Mouse (Mus musculus) midbrain, embryonic 14.5 days (tissue): Measurements from ENCODE around the gene Il12rb2. TPM values are rescaled to one million over a fixed set of nuclear protein-coding genes. Genes with fewer than 3 reads are reported as not detected.
A peak's percentile ranks its signal among the peaks of the same experiment; 100 is the strongest.

Experiments used
- ATAC-seq: fragments of 200-750 bp; cut with Nextera tagmentation; 2 replicates; pipeline ENCODE4 v1.8.0; 2017; ENCODE audit warnings: moderate number of reproducible peaks, moderate library complexity; ENCODE audit not compliant: low FRiP score, low TSS enrichment
- DNase-seq: peaks from one replicate; pipeline ENCODE4 v3.0.0-alpha.2; 2015
- H3K27ac ChIP-seq: fragments of 300-500 bp; sonication (generic); replicated peaks from 2 replicates; pipeline ENCODE4 v1.5.1; 2014; ENCODE audit warnings: mild to moderate bottlenecking, low read depth, low read length, moderate library complexity
- H3K27me3 ChIP-seq: fragments of 300-500 bp; sonication (generic); 2 replicates; pipeline ENCODE4 v1.6.1; 2014; ENCODE audit warnings: low read length, control low read depth, mixed read lengths; ENCODE audit not compliant: control insufficient read depth, insufficient read depth
- H3K36me3 ChIP-seq: fragments of 300-500 bp; sonication (generic); 2 replicates; pipeline ENCODE4 v1.6.1; 2014; ENCODE audit warnings: low read length, control low read depth; ENCODE audit not compliant: control insufficient read depth, insufficient read depth
- H3K4me1 ChIP-seq: fragments of 300-500 bp; sonication (generic); 2 replicates; pipeline ENCODE4 v1.6.1; 2014; ENCODE audit warnings: mild to moderate bottlenecking, antibody characterized with exemption, low read length, control low read depth; ENCODE audit not compliant: control insufficient read depth, insufficient read depth
- H3K4me2 ChIP-seq: fragments of 300-500 bp; sonication (generic); 2 replicates; pipeline ENCODE4 v1.6.1; 2014; ENCODE audit warnings: mild to moderate bottlenecking, low read length, moderate library complexity
- H3K4me3 ChIP-seq: fragments of 300-500 bp; sonication (generic); replicated peaks from 2 replicates; pipeline ENCODE4 v1.5.1; 2014; ENCODE audit warnings: low read depth, low read length
- H3K9ac ChIP-seq: fragments of 300-500 bp; sonication (generic); replicated peaks from 2 replicates; pipeline ENCODE4 v1.6.1; 2014; ENCODE audit warnings: mild to moderate bottlenecking, low read length, moderate library complexity
- H3K9me3 ChIP-seq: fragments of 300-500 bp; sonication (generic); 2 replicates; pipeline ENCODE4 v1.6.1; 2016; ENCODE audit warnings: low read length, control low read depth, mixed read lengths; ENCODE audit not compliant: control insufficient read depth
- WGBS: fragments of 180-500 bp; shearing (Covaris S2); extraction: QIAGEN DNeasy Blood & Tissue Kit; methylation state at CpG from one replicate; pipeline ENCODE4 v1.1.7; 2014; 5-methylcytosine and 5-hydroxymethylcytosine counted together
- polyA plus RNA-seq: library from polyadenylated mRNA; unstranded; fragments of >200 nt; fragmentation: Nextera tagmentation; extraction: Ambion mirVana; gene quantifications from 2 replicates; pipeline ENCODE4 v1.2.1, GENCODE M21; 2014

Gene Il12rb2
- polyA plus RNA-seq, 1 experiment from 2014 or later: 0.14 TPM

GRCm38 (mm10) chr6:67281614-67282197, 94.3 kb downstream of the Il12rb2 start:
- Histone ChIP-seq H3K9me3 (no peaks in the 10 kb centered on the region), H3K27ac (no peak overlapping the region), H3K27me3 (no peaks in the 10 kb centered on the region), H3K4me2 (no peak overlapping the region), H3K4me1 (no peaks in the 10 kb centered on the region), H3K4me3 (no peak overlapping the region), H3K36me3 (peaks cover 58% of the 10 kb centered on the region), H3K9ac (no peak overlapping the region)
- 93% methylated on average over 9 of the region's 9 CpGs for WGBS
- ATAC-seq (no peak), DNase-seq (no peak)

- H3K9ac ChIP-seq: no peak overlapping the region
- no peaks in the 10 kb centered on the region for H3K9me3 ChIP-seq
- H3K27me3 ChIP-seq: no peaks in the 10 kb centered on the region
- DNase-seq (no peak), ATAC-seq (no peak)
- no peak overlapping the region for H3K4me3 ChIP-seq
- 82% methylated on average over 5 of the region's 5 CpGs for WGBS
- H3K4me2 ChIP-seq: no peak overlapping the region
- no peaks in the 10 kb centered on the region for H3K4me1 ChIP-seq
- H3K27ac ChIP-seq: no peak overlapping the region
- H3K36me3 ChIP-seq: peaks cover 55% of the 10 kb centered on the region
Observed at GRCm38 (mm10) chr6:67277944-67278343, 98.0 kb downstream of the Il12rb2 start.

GRCm38 (mm10) chr6:67269459-67269858, 106.5 kb downstream of the Il12rb2 start:
- Histone ChIP-seq H3K36me3 (peaks cover 25% of the 10 kb centered on the region), H3K4me2 (peak overlapping the region; percentile 59), H3K27me3 (no peaks in the 10 kb centered on the region), H3K9me3 (no peaks in the 10 kb centered on the region), H3K4me3 (peak overlapping the region; percentile 99), H3K9ac (no peak overlapping the region), H3K27ac (no peak overlapping the region), H3K4me1 (peaks cover 11% of the 10 kb centered on the region)
- WGBS: 50% methylated on average over 2 of the region's 2 CpGs
- ATAC-seq (no peak), DNase-seq (no peak)

- Histone ChIP-seq H3K27ac (no peak overlapping the region), H3K9ac (no peak overlapping the region), H3K4me3 (peak overlapping the region; percentile 99), H3K4me2 (peak overlapping the region; percentile 59), H3K27me3 (no peaks in the 10 kb centered on the region), H3K36me3 (peaks cover 20% of the 10 kb centered on the region), H3K9me3 (no peaks in the 10 kb centered on the region), H3K4me1 (peaks cover 11% of the 10 kb centered on the region)
- DNase-seq: no peak
- ATAC-seq: no peak
- WGBS: 13% methylated on average over 1 of the region's 1 CpGs
Observed at GRCm38 (mm10) chr6:67268983-67269382, 107.0 kb downstream of the Il12rb2 start.

GRCm38 (mm10) chr6:67268245-67268612, 107.8 kb downstream of the Il12rb2 start:
- ATAC-seq (no peak), DNase-seq (no peak)
- WGBS: 0% methylated on average over 2 of the region's 2 CpGs
- Histone ChIP-seq H3K27me3 (no peaks in the 10 kb centered on the region), H3K4me1 (peaks cover 11% of the 10 kb centered on the region), H3K4me2 (peak overlapping the region; percentile 59), H3K27ac (no peak overlapping the region), H3K4me3 (peak overlapping the region; percentile 99), H3K9me3 (no peaks in the 10 kb centered on the region), H3K9ac (peak overlapping the region; percentile 84), H3K36me3 (peaks cover 15% of the 10 kb centered on the region)

- H3K36me3 ChIP-seq: peaks cover 10% of the 10 kb centered on the region
- WGBS: under 1% methylated on average over 64 of the region's 65 CpGs
- H3K4me3 ChIP-seq: peak overlapping the region; percentile 99
- H3K27ac ChIP-seq: peak overlapping the region; percentile 90
- no peaks in the 10 kb centered on the region for H3K27me3 ChIP-seq
- no peaks in the 10 kb centered on the region for H3K9me3 ChIP-seq
- ATAC-seq (peak; percentile 41), DNase-seq (peak; percentile 60)
- H3K9ac ChIP-seq: peak overlapping the region; percentile 84
- H3K4me1 ChIP-seq: peaks cover 11% of the 10 kb centered on the region
- peak overlapping the region; percentile 59 for H3K4me2 ChIP-seq
Observed at GRCm38 (mm10) chr6:67267408-67268244, 108.4 kb downstream of the Il12rb2 start.

GRCm38 (mm10) chr6:67266664-67267407, 109.2 kb downstream of the Il12rb2 start:
- peaks cover 5% of the 10 kb centered on the region for H3K36me3 ChIP-seq

GRCm38 (mm10) chr6:67266159-67266657, 109.8 kb downstream of the Il12rb2 start:
- peak overlapping the region; percentile 99 for H3K4me3 ChIP-seq
- H3K27me3 ChIP-seq: no peaks in the 10 kb centered on the region
- ATAC-seq (no peak; the same call in 1 of the 2 replicates), DNase-seq (peak; percentile 58)
- no peak overlapping the region for H3K27ac ChIP-seq
- WGBS: under 1% methylated on average over 23 of the region's 23 CpGs
- H3K9ac ChIP-seq: peak overlapping the region; percentile 38
- no peaks in the 10 kb centered on the region for H3K36me3 ChIP-seq
- H3K9me3 ChIP-seq: no peaks in the 10 kb centered on the region
- H3K4me1 ChIP-seq: peaks cover 11% of the 10 kb centered on the region
- H3K4me2 ChIP-seq: peak overlapping the region; percentile 68

More at GRCm38 (mm10) chr6:67266664-67267407, 109.2 kb downstream of the Il12rb2 start:
- H3K4me2 ChIP-seq: peak overlapping the region; percentile 68
- DNase-seq (peak; percentile 98), ATAC-seq (peak; percentile 99)
- peak overlapping the region; percentile 90 for H3K27ac ChIP-seq
- no peaks in the 10 kb centered on the region for H3K27me3 ChIP-seq
- peak overlapping the region; percentile 99 for H3K4me3 ChIP-seq
- H3K4me1 ChIP-seq: peaks cover 11% of the 10 kb centered on the region
- no peaks in the 10 kb centered on the region for H3K9me3 ChIP-seq
- WGBS: under 1% methylated on average over 68 of the region's 68 CpGs
- H3K9ac ChIP-seq: peak overlapping the region; percentile 84
